Mouse (Mus musculus): ENCODE measurements around the gene Enpp5. TPM values are rescaled to one million over a fixed set of nuclear protein-coding genes. Genes with fewer than 3 reads are reported as not detected.

Gene Enpp5
- total and polyA plus RNA-seq, 3 experiments: not detected

Other genes starting within 250 kb of the Enpp5 start
- gene Enpp4, start 27.0 kb downstream of the Enpp5 start, total RNA-seq (2012; rRNA removed): 0.17 and 0.34 TPM in 2 replicates
- 0.16 and 0.28 TPM in 2 replicates for gene Enpp4, start 27.0 kb downstream of the Enpp5 start, total RNA-seq (2014; rRNA removed)
- 0.11 TPM in 2 replicates for gene Enpp4, start 27.0 kb downstream of the Enpp5 start, polyA plus RNA-seq (2012; ENCODE audit: insufficient read length, low read depth)
- gene Clic5, start 109.8 kb downstream of the Enpp5 start, total RNA-seq (2012; rRNA removed): not detected in 2 replicates
- not detected in 2 replicates for gene Clic5, start 109.8 kb downstream of the Enpp5 start, total RNA-seq (2014; rRNA removed)
- not detected in 2 replicates for gene Clic5, start 109.8 kb downstream of the Enpp5 start, polyA plus RNA-seq (2012; ENCODE audit: insufficient read length, low read depth)